Mouse (Mus musculus): ENCODE results near the gene Bicdl2. TPM values are rescaled to one million over a fixed set of nuclear protein-coding genes. Genes with fewer than 3 reads are reported as not detected.

Gene Bicdl2
- total RNA-seq, 1 experiment from 2014 or later = not detected

DNA sequence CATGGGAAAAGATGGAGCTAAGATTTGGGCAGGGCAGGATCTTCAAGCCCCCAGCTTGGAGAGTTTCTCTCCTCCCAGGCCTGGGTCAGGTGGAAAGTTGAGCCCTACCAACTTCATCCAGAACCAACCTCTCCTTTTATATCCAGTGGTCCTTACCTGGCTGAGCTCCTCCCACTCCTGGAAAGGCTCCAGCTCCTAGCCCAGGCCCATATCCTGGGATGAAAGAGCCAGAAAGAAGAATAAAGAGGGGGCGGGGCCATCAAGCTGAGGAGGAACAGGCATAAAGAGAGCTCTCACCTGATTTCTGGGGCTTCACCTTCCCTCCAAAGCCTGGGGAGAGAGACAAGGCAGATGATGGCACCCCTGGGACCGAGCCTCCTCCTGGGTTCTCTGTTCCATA lies 56.7 kb downstream of the Bicdl2 start:
- no peak for DNase-seq

Other genes with a start within 250 kb of the Bicdl2 start
- not detected in 2 replicates for gene Vmn2r117, start 180.8 kb upstream of the Bicdl2 start, total RNA-seq (2021)
- gene Zfp213, start 96.3 kb upstream of the Bicdl2 start, total RNA-seq (2021) = 12.0 and 12.8 TPM in 2 replicates
- gene Zfp13, start 61.0 kb upstream of the Bicdl2 start, total RNA-seq (2021) = 11.1 and 12.8 TPM in 2 replicates
- not detected in 2 replicates for gene Zscan10, start 59.6 kb upstream of the Bicdl2 start, total RNA-seq (2021)
- gene Mmp25, start 15.2 kb upstream of the Bicdl2 start, total RNA-seq (2021) = 0.18 TPM in 1 of 2 replicates, not detected in the other
- 139 and 171 TPM in 2 replicates for gene Hcfc1r1, start 13.1 kb downstream of the Bicdl2 start, total RNA-seq (2021)
- 31.2 and 31.8 TPM in 2 replicates for gene Thoc6, start 13.4 kb downstream of the Bicdl2 start, total RNA-seq (2021)
- gene Tnfrsf12a, start 17.0 kb downstream of the Bicdl2 start, total RNA-seq (2021) = 76.5 and 130 TPM in 2 replicates
- gene Cldn6, start 18.7 kb downstream of the Bicdl2 start, total RNA-seq (2021) = not detected in 2 replicates
- gene Cldn9, start 23.5 kb downstream of the Bicdl2 start, total RNA-seq (2021) = not detected in 2 replicates
- 7.2 and 10.4 TPM in 2 replicates for gene 1520401A03Rik, start 62.3 kb downstream of the Bicdl2 start, total RNA-seq (2021)
- 7.6 and 9.3 TPM in 2 replicates for gene Pkmyt1, start 65.8 kb downstream of the Bicdl2 start, total RNA-seq (2021)
- gene Paqr4, start 80.4 kb downstream of the Bicdl2 start, total RNA-seq (2021) = 10.4 and 11.7 TPM in 2 replicates
- not detected in 2 replicates for gene Kremen2, start 85.3 kb downstream of the Bicdl2 start, total RNA-seq (2021)
- 47.9 and 56.3 TPM in 2 replicates for gene Flywch1, start 111.1 kb downstream of the Bicdl2 start, total RNA-seq (2021)
- gene Flywch2, start 125.6 kb downstream of the Bicdl2 start, total RNA-seq (2021) = 4.9 and 7.6 TPM in 2 replicates
- 825 and 1,016 TPM in 2 replicates for gene Srrm2, start 130.0 kb downstream of the Bicdl2 start, total RNA-seq (2021)
- 350 and 361 TPM in 2 replicates for gene Elob, start 168.6 kb downstream of the Bicdl2 start, total RNA-seq (2021)
- not detected in 2 replicates for gene Prss33, start 175.6 kb downstream of the Bicdl2 start, total RNA-seq (2021)
- not detected in 2 replicates for gene Prss32, start 183.3 kb downstream of the Bicdl2 start, total RNA-seq (2021)
- gene Prss41, start 183.7 kb downstream of the Bicdl2 start, total RNA-seq (2021) = 1.0 and 1.2 TPM in 2 replicates
- not detected in 2 replicates for gene Prss21, start 207.6 kb downstream of the Bicdl2 start, total RNA-seq (2021)
- gene Dcpp1, start 220.4 kb downstream of the Bicdl2 start, total RNA-seq (2021) = not detected in 2 replicates
- not detected in 2 replicates for gene Dcpp2, start 220.4 kb downstream of the Bicdl2 start, total RNA-seq (2021)

Data from adrenal gland, postnatal 25 days (tissue).